Mouse (Mus musculus): Measurements from ENCODE around the gene Maml3. TPM values are rescaled to one million over a fixed set of nuclear protein-coding genes. Genes with fewer than 3 reads are reported as not detected.
A peak's percentile ranks its signal among the peaks of the same experiment; 100 is the strongest.

Gene Maml3
- total and polyA plus RNA-seq, 3 experiments = 0.81 to 1.8 (median 0.98) TPM

DNA sequence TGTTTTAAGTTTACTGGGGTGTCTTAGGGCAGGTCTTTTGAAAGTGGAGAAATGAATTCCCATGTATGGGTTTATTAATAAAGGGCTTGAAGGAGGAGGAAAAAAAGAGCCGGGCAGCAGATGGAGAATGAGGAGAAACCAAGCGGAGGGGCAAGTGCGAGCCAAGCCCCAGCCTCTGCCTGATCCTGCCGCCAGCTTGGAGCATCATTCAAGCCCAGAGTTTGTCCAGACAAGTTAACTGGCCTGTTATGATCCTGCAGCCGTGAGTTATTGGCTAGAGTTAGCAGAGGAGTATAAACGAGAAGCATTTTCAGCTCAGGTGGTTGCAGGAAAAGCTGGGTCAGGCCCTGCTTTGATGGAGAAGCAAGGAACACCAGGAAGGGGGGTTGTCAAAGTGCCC lies 418.6 kb downstream of the Maml3 start:
- in situ Hi-C loops (cut with MboI; ENCODE audit: low pct_ligation_motif_present, low pct_unique_long_range_greater_than_20kb, low sequenced_read_pairs) = no loop called here

DNA sequence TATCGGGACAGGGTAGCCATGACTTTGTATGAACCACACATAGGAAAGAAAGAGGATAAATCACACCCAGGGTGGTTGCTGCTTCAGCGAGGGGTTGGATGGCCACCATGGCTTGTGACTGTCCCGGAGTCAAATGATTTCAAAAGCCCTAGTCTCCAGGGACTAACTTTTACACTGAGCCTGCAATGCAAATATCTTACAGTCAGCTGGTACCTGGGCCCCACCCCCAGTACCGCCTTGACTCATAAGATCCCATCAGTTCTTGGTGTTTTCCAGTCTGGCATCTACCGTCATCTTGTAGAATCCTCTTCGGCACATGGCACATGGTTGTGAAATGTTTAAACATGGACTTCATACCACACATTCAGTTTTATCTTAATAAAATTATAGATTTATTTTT lies 419.3 kb downstream of the Maml3 start:
- DNase-seq (ENCODE audit: extremely low read depth) = peak; percentile 64
- in situ Hi-C loops (cut with MboI; ENCODE audit: low pct_ligation_motif_present, low pct_unique_long_range_greater_than_20kb, low sequenced_read_pairs) (no loop called here), dilution Hi-C loops (cut with MboI; ENCODE audit: extremely low pct_ligation_motif_present, extremely low pct_unique_long_range_greater_than_20kb, low sequenced_read_pairs) (no loop called here)
- H3K36me3 ChIP-seq (replicated peaks in 1 of 2; ENCODE audit: control insufficient read depth in 1 of 2, insufficient read depth in 1 of 2, low read length in 1 of 2) = peaks cover 3 to 48% of the 10 kb centered on the region in 2 experiments
- H3K4me1 ChIP-seq (ENCODE audit: control insufficient read depth in 1 of 2, insufficient read depth in 2 of 2) = peaks cover 5 to 10% of the 10 kb centered on the region in 2 experiments
- no peaks in the 10 kb centered on the region for H3K27me3 ChIP-seq (replicated peaks)
- TF ChIP-seq USF1 (IDR thresholded peaks at IDR 0.05; ENCODE audit: low read depth, low read length) = peak; percentile 50
- TF ChIP-seq BHLHE40 (IDR thresholded peaks at IDR 0.05; ENCODE audit: low read depth, low read length) = peak; percentile 72
- TF ChIP-seq MAX (IDR thresholded peaks at IDR 0.05; ENCODE audit: low read length) = peak; percentile 27; the same call in 1 of the 2 replicates
- no peak for TF ChIP-seq E2F4 (IDR thresholded peaks at IDR 0.05; ENCODE audit: insufficient replicate concordance, low read depth, low read length)
- 0 out of 2 replicates have a peak, but pooled peaks have one; percentile 16 for TF ChIP-seq MAFK (IDR thresholded peaks at IDR 0.05; ENCODE audit: insufficient replicate concordance, low read length)
- peak; percentile 47; the same call in 1 of the 2 replicates for TF ChIP-seq TBP (conservative IDR thresholded peaks at IDR 0.05; ENCODE audit: low read depth, low read length)
- TF ChIP-seq ETS1 (conservative IDR thresholded peaks at IDR 0.05; ENCODE audit: low read depth, low read length) = peak; percentile 77
- no peak for TF ChIP-seq CHD2 (IDR thresholded peaks at IDR 0.05; ENCODE audit: low read length)
- peak; percentile 51; the same call in 1 of the 2 replicates for TF ChIP-seq MYC (IDR thresholded peaks at IDR 0.05; ENCODE audit: low read depth, low read length)
- no peak for TF ChIP-seq TCF12 (IDR thresholded peaks at IDR 0.05; ENCODE audit: low read depth, low read length)
- no peak for TF ChIP-seq ZKSCAN1 (IDR thresholded peaks at IDR 0.05; ENCODE audit: borderline replicate concordance, low read depth, low read length)
- peak; percentile 71 for TF ChIP-seq EP300 (IDR thresholded peaks at IDR 0.05; ENCODE audit: low read length)
- TF ChIP-seq UBTF (IDR thresholded peaks at IDR 0.05; ENCODE audit: low read depth, low read length) = no peak
- peak; percentile 27; the same call in 1 of the 2 replicates for TF ChIP-seq JUN (IDR thresholded peaks at IDR 0.05; ENCODE audit: insufficient read depth, low read depth, low read length)
- TF ChIP-seq JUND (conservative IDR thresholded peaks at IDR 0.05; ENCODE audit: low read depth, low read length) = 0 out of 2 replicates have a peak, but pooled peaks have one; percentile 8
- TF ChIP-seq RCOR1 (conservative IDR thresholded peaks at IDR 0.05; ENCODE audit: low read depth, low read length) = no peak; the same call in 1 of the 2 replicates
- peak; percentile 39; the same call in 1 of the 2 replicates for TF ChIP-seq POLR2A (IDR thresholded peaks at IDR 0.05; ENCODE audit: low read depth, low read length)
- TF ChIP-seq IRF4 (IDR thresholded peaks at IDR 0.05; ENCODE audit: low read depth, low read length) = peak; percentile 88
- no peak for TF ChIP-seq MXI1 (IDR thresholded peaks at IDR 0.05; ENCODE audit: low read depth, low read length)
- H3K4me3 ChIP-seq (replicated peaks in 1 of 3; ENCODE audit: low read depth in 2 of 3, low read length in 2 of 3, poor library complexity in 1 of 3) = no peak overlapping the region
- no peaks in the 10 kb centered on the region for H3K79me2 ChIP-seq (replicated peaks; ENCODE audit: control insufficient read depth, extremely low read depth, insufficient read depth, poor library complexity, severe bottlenecking)
- H3K9ac ChIP-seq (ENCODE audit: insufficient read depth, low read depth) = 0 out of 2 replicates have a peak overlapping the region, but pooled peaks have one; percentile 49
- H3K4me2 ChIP-seq (ENCODE audit: insufficient read depth, low read depth, poor library complexity, severe bottlenecking) = peak overlapping the region; percentile 25
- H3K9me3 ChIP-seq (replicated peaks; ENCODE audit: low read length) = no peaks in the 10 kb centered on the region
- H3K27ac ChIP-seq (ENCODE audit: insufficient read depth, low read depth) = no peak overlapping the region

More for the DNA sequence above, 418.6 kb downstream of the Maml3 start:
- dilution Hi-C loops (cut with MboI; ENCODE audit: extremely low pct_ligation_motif_present, extremely low pct_unique_long_range_greater_than_20kb, low sequenced_read_pairs) = no loop called here
- Histone ChIP-seq H3K4me1 (ENCODE audit: control insufficient read depth in 1 of 2, insufficient read depth in 2 of 2) (peaks cover 8 to 10% of the 10 kb centered on the region in 2 experiments), H3K36me3 (replicated peaks in 1 of 2; ENCODE audit: control insufficient read depth in 1 of 2, insufficient read depth in 1 of 2, low read length in 1 of 2) (peaks cover 3 to 44% of the 10 kb centered on the region in 2 experiments), H3K79me2 (replicated peaks; ENCODE audit: control insufficient read depth, extremely low read depth, insufficient read depth, poor library complexity, severe bottlenecking) (no peaks in the 10 kb centered on the region), H3K27ac (ENCODE audit: insufficient read depth, low read depth) (no peak overlapping the region), H3K9ac (ENCODE audit: insufficient read depth, low read depth) (no peak overlapping the region), H3K4me3 (replicated peaks in 1 of 3; ENCODE audit: low read depth in 2 of 3, low read length in 2 of 3, poor library complexity in 1 of 3) (no peak overlapping the region), H3K27me3 (replicated peaks) (no peaks in the 10 kb centered on the region), H3K9me3 (replicated peaks; ENCODE audit: low read length) (no peaks in the 10 kb centered on the region), H3K4me2 (ENCODE audit: insufficient read depth, low read depth, poor library complexity, severe bottlenecking) (no peak overlapping the region)
- TF ChIP-seq ELF1 (IDR thresholded peaks at IDR 0.05; ENCODE audit: low read depth, low read length) (no peak), MXI1 (IDR thresholded peaks at IDR 0.05; ENCODE audit: low read depth, low read length) (no peak), ZMIZ1 (IDR thresholded peaks at IDR 0.05; ENCODE audit: low read depth, low read length) (no peak), JUN (IDR thresholded peaks at IDR 0.05; ENCODE audit: insufficient read depth, low read depth, low read length) (no peak), GABPA (IDR thresholded peaks at IDR 0.05; ENCODE audit: insufficient replicate concordance, low read depth, low read length) (no peak), MEF2A (IDR thresholded peaks at IDR 0.05; ENCODE audit: borderline replicate concordance, low read depth, low read length) (no peak), TBP (conservative IDR thresholded peaks at IDR 0.05; ENCODE audit: low read depth, low read length) (no peak), CTCF (conservative IDR thresholded peaks at IDR 0.05 in 1 of 2, IDR thresholded peaks at IDR 0.05 in 1 of 2; ENCODE audit: low read depth in 2 of 2, low read length in 2 of 2) (no peak), USF2 (conservative IDR thresholded peaks at IDR 0.05; ENCODE audit: low read depth, low read length) (no peak), POLR2AphosphoS2 (IDR thresholded peaks at IDR 0.05; ENCODE audit: low read depth, low read length) (no peak), ZC3H11A (IDR thresholded peaks at IDR 0.05; ENCODE audit: low read depth, low read length) (no peak), UBTF (IDR thresholded peaks at IDR 0.05; ENCODE audit: low read depth, low read length) (no peak), NELFE (IDR thresholded peaks at IDR 0.05; ENCODE audit: low read depth, low read length) (no peak), NRF1 (IDR thresholded peaks at IDR 0.05; ENCODE audit: low read depth, low read length) (no peak), MAFK (IDR thresholded peaks at IDR 0.05; ENCODE audit: insufficient replicate concordance, low read length) (no peak), MYC (IDR thresholded peaks at IDR 0.05; ENCODE audit: low read depth, low read length) (no peak), PAX5 (IDR thresholded peaks at IDR 0.05; ENCODE audit: low read length) (no peak), MAX (IDR thresholded peaks at IDR 0.05; ENCODE audit: low read length) (no peak), ETS1 (conservative IDR thresholded peaks at IDR 0.05; ENCODE audit: low read depth, low read length) (no peak), SMC3 (IDR thresholded peaks at IDR 0.05; ENCODE audit: low read depth, low read length) (no peak)
- DNase-seq (ENCODE audit: extremely low read depth) = no peak

All from CH12.LX (cell line).